Mouse (Mus musculus) layer of hippocampus, postnatal 10 days (tissue): ENCODE measurements at regions not wholly inside any gene's neighbourhood (a gene's known extent, or its start where the extent isn't known, plus 50 kb on each side); places are given as distances from the start of the nearest gene placed in this dataset.

Experiments
- DNase-seq, 2 experiments: peaks; one replicate each; pipeline ENCODE4 v3.0.0; 2021; ENCODE audit warnings: low spot score in 2 of 2

GRCm38 (mm10) chr6:98767858-98768336 lies 425.3 kb upstream of the Gm765 start:
- peak in 1 of 2 experiments; percentile 17 for DNase-seq

- DNase-seq = no peak
Observed at GRCm38 (mm10) chr6:98754487-98754886, 411.9 kb upstream of the Gm765 start.

- DNase-seq = no peak
Observed at GRCm38 (mm10) chr6:98748618-98749017, 406.1 kb upstream of the Gm765 start.

GRCm38 (mm10) chr6:98746976-98747375 lies 404.4 kb upstream of the Gm765 start:
- DNase-seq = no peak

GRCm38 (mm10) chr6:98740447-98740846 lies 397.9 kb upstream of the Gm765 start:
- no peak for DNase-seq

- no peak for DNase-seq
Observed at GRCm38 (mm10) chr6:98731010-98731530, 388.5 kb upstream of the Gm765 start.

GRCm38 (mm10) chr6:98726605-98727144 lies 384.1 kb upstream of the Gm765 start:
- DNase-seq = no peak

GRCm38 (mm10) chr6:98704887-98705622 lies 362.5 kb upstream of the Gm765 start:
- no peak for DNase-seq

- DNase-seq = no peak
Observed at GRCm38 (mm10) chr6:98697571-98697970, 355.0 kb upstream of the Gm765 start.

GRCm38 (mm10) chr6:98693411-98693810 lies 350.9 kb upstream of the Gm765 start:
- DNase-seq = no peak

- DNase-seq = no peak
Observed at GRCm38 (mm10) chr6:98690133-98690532, 347.6 kb upstream of the Gm765 start.

- DNase-seq = peak in 1 of 2 experiments; percentile 5
Observed at GRCm38 (mm10) chr6:98689395-98689794, 346.8 kb upstream of the Gm765 start.

- no peak for DNase-seq
Observed at GRCm38 (mm10) chr6:98688624-98689023, 346.1 kb upstream of the Gm765 start.

- DNase-seq = no peak
Observed at GRCm38 (mm10) chr6:98666388-98666989, 323.9 kb upstream of the Gm765 start.

GRCm38 (mm10) chr6:98651827-98652226 lies 309.3 kb upstream of the Gm765 start:
- DNase-seq = no peak

- DNase-seq = no peak
Observed at GRCm38 (mm10) chr6:98651315-98651714, 308.8 kb upstream of the Gm765 start.

- DNase-seq = no peak
Observed at GRCm38 (mm10) chr6:98640316-98640715, 297.8 kb upstream of the Gm765 start.

- no peak for DNase-seq
Observed at GRCm38 (mm10) chr6:98635816-98636215, 293.3 kb upstream of the Gm765 start.

GRCm38 (mm10) chr6:98632278-98633063 lies 289.9 kb upstream of the Gm765 start:
- DNase-seq = peak; percentile 20 to 38

- DNase-seq = no peak
Observed at GRCm38 (mm10) chr6:98631269-98631668, 288.7 kb upstream of the Gm765 start.

- DNase-seq = no peak
Observed at GRCm38 (mm10) chr6:98629646-98630045, 287.1 kb upstream of the Gm765 start.
